Mouse (Mus musculus) lung, embryonic 15.5 days (tissue): ENCODE results near the gene Anxa5. TPM values are rescaled to one million over a fixed set of nuclear protein-coding genes. Genes with fewer than 3 reads are reported as not detected.

Experiments used
- ATAC-seq: fragments of 200-750 bp; cut with Nextera tagmentation; 2 replicates; pipeline ENCODE4 v1.8.0; 2017; ENCODE audit warnings: moderate number of reproducible peaks, borderline replicate concordance; ENCODE audit not compliant: low FRiP score, low TSS enrichment; ENCODE audit errors: extremely low read depth
- H3K27ac ChIP-seq: fragments of 300-500 bp; sonication (generic); 2 replicates; pipeline ENCODE4 v1.5.1; 2015; ENCODE audit warnings: moderate library complexity, mild to moderate bottlenecking, inconsistent platforms
- H3K27me3 ChIP-seq: fragments of 300-500 bp; sonication (generic); 2 replicates; pipeline ENCODE4 v1.6.1; 2015; ENCODE audit warnings: inconsistent platforms
- H3K36me3 ChIP-seq: fragments of 300-500 bp; sonication (generic); 2 replicates; pipeline ENCODE4 v1.6.1; 2015; ENCODE audit warnings: inconsistent platforms
- H3K4me1 ChIP-seq: fragments of 300-500 bp; sonication (generic); 2 replicates; pipeline ENCODE4 v1.6.1; 2015; ENCODE audit warnings: inconsistent platforms
- H3K4me2 ChIP-seq: fragments of 300-500 bp; sonication (generic); 2 replicates; pipeline ENCODE4 v1.6.1; 2015; ENCODE audit warnings: inconsistent platforms, mild to moderate bottlenecking, moderate library complexity
- H3K4me3 ChIP-seq: fragments of 300-500 bp; sonication (generic); 2 replicates; pipeline ENCODE4 v1.5.1; 2015; ENCODE audit warnings: mild to moderate bottlenecking, inconsistent platforms
- H3K9ac ChIP-seq: fragments of 300-500 bp; sonication (generic); 2 replicates; pipeline ENCODE4 v1.6.1; 2015; ENCODE audit warnings: inconsistent platforms
- H3K9me3 ChIP-seq: fragments of 300-500 bp; sonication (generic); 2 replicates; pipeline ENCODE4 v1.6.1; 2016; ENCODE audit warnings: inconsistent platforms
- WGBS: fragments of 180-500 bp; shearing (Covaris S2); methylation state at CpG from one replicate; pipeline ENCODE4 v1.1.7; 2015; 5-methylcytosine and 5-hydroxymethylcytosine counted together
- microRNA-seq: library from miRNA; unstranded; fragments of <30 nt; microRNA quantifications from one replicate; pipeline ENCODE4, GENCODE M21; 2016
- polyA plus RNA-seq: library from polyadenylated mRNA; unstranded; fragments of >200 nt; fragmentation: Nextera tagmentation; extraction: Ambion mirVana; gene quantifications from 2 replicates; pipeline ENCODE4 v1.2.1, GENCODE M21; 2015

Gene Anxa5
- polyA plus RNA-seq, 1 experiment from 2014 or later = 480 TPM

DNA sequence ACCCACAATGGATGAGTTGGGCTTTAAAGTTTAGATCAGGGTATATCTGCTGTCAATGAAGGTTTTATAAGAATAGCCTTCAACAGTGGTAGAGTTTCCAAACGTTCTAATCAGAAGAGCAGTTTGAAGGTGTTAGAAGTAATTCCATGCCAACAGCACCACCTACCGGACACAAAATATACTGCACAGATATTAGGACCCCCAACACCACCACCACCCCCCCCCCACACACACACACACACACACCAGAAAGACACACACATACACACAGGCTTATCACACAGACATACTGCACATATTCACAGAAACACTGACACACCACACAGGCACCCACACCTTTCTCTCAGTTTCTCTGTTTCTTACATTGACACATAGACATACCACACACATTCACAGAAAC, 33.3 kb downstream of the Anxa5 start:
- Histone ChIP-seq H3K9ac (no peak overlapping the region), H3K4me2 (no peak overlapping the region), H3K9me3 (no peaks in the 10 kb centered on the region), H3K4me3 (no peak overlapping the region), H3K27me3 (no peaks in the 10 kb centered on the region), H3K4me1 (0 out of 2 replicates have a peak, but pooled peaks cover 8% of the 10 kb centered on the region), H3K36me3 (0 out of 2 replicates have a peak, but pooled peaks cover under 1% of the 10 kb centered on the region), H3K27ac (no peak overlapping the region)
- peak; percentile 40; the same call in 1 of the 2 replicates for ATAC-seq
- 0% methylated on average over 2 of the region's 2 CpGs for WGBS

DNA sequence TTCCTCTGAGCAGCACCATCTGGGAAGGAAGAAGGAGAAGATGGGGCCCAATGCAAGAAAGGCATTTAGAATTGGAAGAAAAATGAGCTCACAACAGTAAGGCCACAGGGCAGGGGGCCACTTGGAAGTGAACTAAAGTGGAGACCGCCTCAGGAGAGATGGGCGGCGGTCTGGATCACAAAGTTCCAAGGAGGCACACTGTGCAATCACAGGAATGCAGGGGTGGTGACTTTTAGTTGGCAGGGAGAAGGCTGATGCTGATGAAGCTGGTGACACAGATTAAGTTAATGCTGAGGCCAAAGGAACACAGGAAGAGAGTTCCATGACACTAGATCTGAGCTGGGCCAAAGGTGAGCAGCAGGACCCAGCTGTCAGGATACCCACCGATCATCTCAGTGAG, 35.4 kb downstream of the Anxa5 start:
- Histone ChIP-seq H3K4me1 (0 out of 2 replicates have a peak, but pooled peaks cover 8% of the 10 kb centered on the region), H3K27ac (no peak overlapping the region), H3K27me3 (no peaks in the 10 kb centered on the region), H3K9ac (no peak overlapping the region), H3K4me2 (no peak overlapping the region), H3K4me3 (no peak overlapping the region), H3K36me3 (no peaks in the 10 kb centered on the region), H3K9me3 (no peaks in the 10 kb centered on the region)
- WGBS = 41% methylated on average over 4 of the region's 4 CpGs
- 0 out of 2 replicates have a peak, but pooled peaks have one; percentile 12 for ATAC-seq

DNA sequence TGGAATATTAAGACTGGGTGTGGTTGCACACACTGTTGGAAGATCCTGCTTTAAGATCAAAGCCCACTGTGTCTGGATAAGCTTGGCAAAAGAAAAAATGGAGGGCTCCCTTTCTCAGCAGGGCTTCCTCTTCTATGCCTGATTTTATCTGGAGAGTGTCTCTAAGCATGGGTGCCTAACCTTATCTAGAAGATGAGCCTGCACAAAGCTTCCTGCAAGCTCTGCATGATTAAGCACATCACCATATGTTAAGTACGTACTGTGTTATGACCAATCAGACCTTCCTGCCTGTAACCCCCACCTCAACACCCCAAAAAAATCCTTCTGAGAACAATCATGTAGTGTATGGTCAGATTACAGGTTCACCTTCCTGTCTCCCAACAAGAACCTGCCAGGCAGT, 45.3 kb downstream of the Anxa5 start:
- ATAC-seq = no peak
- H3K4me2 ChIP-seq = no peak overlapping the region
- WGBS = 85% methylated on average over 1 of the region's 1 CpGs
- no peak overlapping the region for H3K9ac ChIP-seq
- no peak overlapping the region for H3K27ac ChIP-seq
- no peak overlapping the region for H3K4me3 ChIP-seq
- H3K27me3 ChIP-seq = no peaks in the 10 kb centered on the region
- H3K36me3 ChIP-seq = no peaks in the 10 kb centered on the region
- no peaks in the 10 kb centered on the region for H3K9me3 ChIP-seq
- H3K4me1 ChIP-seq = no peaks in the 10 kb centered on the region

DNA sequence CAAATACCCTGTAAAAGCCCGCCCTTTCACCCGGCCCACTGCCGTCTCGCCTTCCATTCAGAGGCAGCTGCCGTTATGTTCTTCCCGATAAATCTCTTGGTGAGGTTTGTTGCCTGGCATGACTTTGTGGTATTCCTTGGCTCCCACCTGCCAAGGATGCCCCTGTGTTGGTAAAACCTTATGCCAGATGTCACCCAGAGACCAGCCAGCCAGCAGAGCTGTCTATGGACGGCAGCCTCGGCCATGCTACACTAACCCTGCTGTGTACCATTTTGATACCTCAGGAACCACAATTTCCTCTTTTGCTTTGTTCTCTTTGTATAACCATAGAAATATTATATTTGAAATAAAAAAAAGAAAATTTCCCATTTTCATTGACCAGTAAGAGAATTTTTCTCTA, 48.3 kb downstream of the Anxa5 start:
- ATAC-seq = no peak
- Histone ChIP-seq H3K4me2 (no peak overlapping the region), H3K9ac (no peak overlapping the region), H3K36me3 (no peaks in the 10 kb centered on the region), H3K4me1 (no peaks in the 10 kb centered on the region), H3K27ac (no peak overlapping the region), H3K27me3 (no peaks in the 10 kb centered on the region), H3K9me3 (no peaks in the 10 kb centered on the region), H3K4me3 (no peak overlapping the region)
- 92% methylated on average over 8 of the region's 8 CpGs for WGBS

DNA sequence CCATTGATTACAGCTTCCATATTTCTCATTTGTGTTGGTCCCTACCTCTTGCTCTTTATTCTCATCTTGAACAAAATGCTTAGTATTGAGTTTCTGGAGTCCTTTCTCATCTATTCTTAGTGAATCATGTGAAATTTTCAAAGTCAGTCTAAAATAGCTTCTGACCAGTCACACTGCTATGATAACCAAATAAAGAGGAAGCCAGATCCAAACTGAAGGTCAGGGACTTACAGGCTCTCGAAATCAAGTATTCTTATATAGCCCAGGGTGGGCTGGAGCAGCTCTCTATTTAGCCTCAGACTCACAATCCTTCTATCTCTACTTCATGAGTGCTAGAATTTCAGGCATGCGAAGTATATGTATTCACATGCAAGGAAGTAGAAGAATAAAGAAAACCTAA, 66.2 kb downstream of the Anxa5 start:
- Histone ChIP-seq H3K9ac (no peak overlapping the region), H3K27me3 (no peaks in the 10 kb centered on the region), H3K4me3 (no peak overlapping the region), H3K36me3 (no peaks in the 10 kb centered on the region), H3K4me1 (no peaks in the 10 kb centered on the region; the same call in 1 of the 2 replicates), H3K27ac (no peak overlapping the region), H3K4me2 (no peak overlapping the region), H3K9me3 (no peaks in the 10 kb centered on the region)
- 57% methylated on average over 2 of the region's 2 CpGs for WGBS
- no peak for ATAC-seq

DNA sequence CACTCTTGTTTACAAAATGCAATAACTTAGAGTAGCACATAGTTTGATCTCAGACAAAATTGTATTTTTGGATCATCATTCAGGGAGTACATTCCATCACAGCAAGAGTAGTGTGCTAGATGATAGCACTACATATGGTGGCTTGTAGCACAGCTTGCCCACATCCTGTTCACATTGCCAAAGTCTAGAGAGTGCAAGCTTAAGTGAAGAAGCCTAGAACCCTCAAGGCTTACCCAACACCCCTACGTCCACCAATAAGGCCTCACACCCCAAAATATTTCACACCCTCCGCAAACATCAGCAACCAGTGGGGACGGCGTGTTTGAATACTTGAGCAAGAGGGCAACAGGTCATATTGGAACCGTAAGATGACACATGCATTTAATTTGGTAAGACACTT, 68.7 kb downstream of the Anxa5 start:
- Histone ChIP-seq H3K4me1 (no peaks in the 10 kb centered on the region; the same call in none of the 2 replicates), H3K27ac (no peak overlapping the region), H3K9me3 (no peaks in the 10 kb centered on the region), H3K36me3 (no peaks in the 10 kb centered on the region), H3K9ac (no peak overlapping the region), H3K4me3 (no peak overlapping the region), H3K27me3 (no peaks in the 10 kb centered on the region), H3K4me2 (no peak overlapping the region)
- no peak for ATAC-seq
- WGBS = 81% methylated on average over 5 of the region's 5 CpGs

DNA sequence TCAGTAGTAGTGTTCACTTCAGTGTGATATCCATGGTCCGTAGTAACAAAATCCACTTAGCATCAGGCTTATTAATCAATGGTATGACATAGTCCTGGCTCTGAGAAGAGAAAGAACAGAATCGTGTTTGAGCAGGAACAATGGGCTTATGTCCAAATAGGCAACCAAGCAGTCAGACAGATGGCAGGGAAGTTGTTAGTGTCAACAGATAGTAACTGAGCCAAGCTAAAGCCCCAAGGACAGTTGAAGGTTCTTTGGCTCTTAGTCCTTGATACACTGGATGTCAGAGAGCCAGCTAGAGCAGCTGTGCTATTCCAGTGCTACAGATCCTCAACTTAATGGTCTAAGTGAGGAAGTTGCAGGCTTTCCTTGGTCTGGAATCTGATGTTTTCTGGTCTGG, 69.4 kb downstream of the Anxa5 start:
- H3K9me3 ChIP-seq = no peaks in the 10 kb centered on the region

DNA sequence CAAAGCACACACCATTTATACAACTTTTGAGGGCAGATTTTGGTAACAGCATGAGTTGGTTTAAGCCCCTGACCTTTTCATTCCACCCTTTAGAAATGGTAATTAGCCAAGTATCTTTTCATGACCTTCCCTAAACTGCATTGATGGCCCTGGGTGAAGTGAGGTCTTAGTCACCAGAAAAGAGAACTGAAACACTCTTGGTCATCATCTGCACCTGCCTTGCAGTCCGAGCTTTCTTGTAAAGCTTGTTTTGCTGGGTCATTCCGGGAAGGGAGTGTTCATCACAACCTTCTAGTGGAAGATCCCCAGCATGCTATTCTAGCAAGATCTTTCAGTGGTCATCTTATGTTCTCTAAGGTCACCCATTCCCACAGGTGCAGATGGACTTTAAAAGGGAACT, 73.8 kb downstream of the Anxa5 start:
- H3K9me3 ChIP-seq = no peaks in the 10 kb centered on the region
- H3K4me3 ChIP-seq = no peak overlapping the region
- no peak for ATAC-seq
- no peak overlapping the region for H3K9ac ChIP-seq
- no peak overlapping the region for H3K4me2 ChIP-seq
- peaks cover 10% of the 10 kb centered on the region for H3K4me1 ChIP-seq
- no peaks in the 10 kb centered on the region for H3K36me3 ChIP-seq
- 85% methylated on average over 2 of the region's 2 CpGs for WGBS
- no peaks in the 10 kb centered on the region for H3K27me3 ChIP-seq
- H3K27ac ChIP-seq = no peak overlapping the region

More for the DNA sequence above, 69.4 kb downstream of the Anxa5 start:
- Histone ChIP-seq H3K27me3 (no peaks in the 10 kb centered on the region), H3K9ac (no peak overlapping the region), H3K4me2 (no peak overlapping the region), H3K27ac (no peak overlapping the region), H3K36me3 (no peaks in the 10 kb centered on the region), H3K4me1 (no peaks in the 10 kb centered on the region; the same call in none of the 2 replicates), H3K4me3 (no peak overlapping the region)
- peak; percentile 69; the same call in 1 of the 2 replicates for ATAC-seq
- 39% methylated on average over 2 of the region's 2 CpGs for WGBS

DNA sequence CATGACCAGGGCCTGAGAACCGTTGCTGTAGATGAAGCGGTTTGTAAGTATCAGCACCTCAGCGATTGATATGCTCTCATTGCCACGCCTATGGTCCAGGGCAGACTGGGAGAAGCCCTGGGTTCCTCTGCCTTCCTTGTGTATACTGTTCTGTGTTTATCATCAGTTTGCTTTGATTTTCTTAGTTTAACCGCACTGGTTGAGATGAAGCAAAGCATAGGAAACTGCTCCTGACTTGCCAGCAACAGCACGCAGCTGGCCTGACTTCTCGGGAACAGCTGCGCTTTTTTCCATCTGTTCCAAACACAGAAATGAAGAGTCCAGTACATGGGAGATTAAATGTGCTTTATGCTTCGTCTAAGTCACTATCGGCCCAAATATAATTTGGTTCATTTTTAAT, 75.0 kb downstream of the Anxa5 start:
- WGBS = 45% methylated on average over 10 of the region's 10 CpGs
- Histone ChIP-seq H3K36me3 (no peaks in the 10 kb centered on the region), H3K4me1 (peaks cover 10% of the 10 kb centered on the region), H3K4me3 (no peak overlapping the region), H3K9ac (no peak overlapping the region), H3K27ac (peak overlapping the region; percentile 44; the same call in 1 of the 2 replicates), H3K27me3 (no peaks in the 10 kb centered on the region), H3K4me2 (peak overlapping the region; percentile 36; the same call in 1 of the 2 replicates), H3K9me3 (no peaks in the 10 kb centered on the region)
- ATAC-seq = peak; percentile 92; the same call in 1 of the 2 replicates

Small RNAs within 50 kb of the gene (microRNA-seq; reads per million reads assigned to microRNA genes)
- 0.74 reads per million for gene Mir7009

Other genes starting within 250 kb of the Anxa5 start
- gene 1810062G17Rik, start within 50 bp of the Anxa5 start, polyA plus RNA-seq = 2.6 and 2.9 TPM in 2 replicates
- 0.10 and 0.17 TPM in 2 replicates for gene Gm11549, start 45.9 kb upstream of the Anxa5 start, polyA plus RNA-seq
- 61.2 and 66.1 TPM in 2 replicates for gene Exosc9, start 76.7 kb upstream of the Anxa5 start, polyA plus RNA-seq
- 215 and 219 TPM in 2 replicates for gene Ccna2, start 96.3 kb upstream of the Anxa5 start, polyA plus RNA-seq
- 17.5 and 17.6 TPM in 2 replicates for gene Bbs7, start 137.6 kb upstream of the Anxa5 start, polyA plus RNA-seq
- gene Trpc3, start 214.3 kb upstream of the Anxa5 start, polyA plus RNA-seq = 2.3 and 3.3 TPM in 2 replicates